Mouse (Mus musculus) stomach, embryonic 16.5 days (tissue): ENCODE data around the gene L3mbtl3. TPM values are rescaled to one million over a fixed set of nuclear protein-coding genes. Genes with fewer than 3 reads are reported as not detected.

Source experiments
- ATAC-seq: fragments of 200-750 bp; cut with Nextera tagmentation; 2 replicates; pipeline ENCODE4 v1.8.0; 2017; ENCODE audit warnings: moderate number of reproducible peaks, moderate TSS enrichment; ENCODE audit not compliant: insufficient read depth, low FRiP score
- H3K27ac ChIP-seq: fragments of 300-500 bp; sonication (generic); 2 replicates; pipeline ENCODE4 v1.5.1; 2014; ENCODE audit warnings: low read length
- H3K27me3 ChIP-seq: fragments of 300-500 bp; sonication (generic); 2 replicates; pipeline ENCODE4 v1.6.1; 2014; ENCODE audit warnings: low read length, control low read depth, mixed read lengths; ENCODE audit not compliant: control insufficient read depth, insufficient read depth
- H3K36me3 ChIP-seq: fragments of 300-500 bp; sonication (generic); 2 replicates; pipeline ENCODE4 v1.6.1; 2014; ENCODE audit warnings: low read length; ENCODE audit not compliant: control insufficient read depth, insufficient read depth
- H3K4me1 ChIP-seq: fragments of 300-500 bp; sonication (generic); 2 replicates; pipeline ENCODE4 v1.6.1; 2014; ENCODE audit warnings: low read length, control low read depth, mixed read lengths; ENCODE audit not compliant: control insufficient read depth, insufficient read depth
- H3K4me2 ChIP-seq: fragments of 300-500 bp; sonication (generic); 2 replicates; pipeline ENCODE4 v1.6.1; 2014; ENCODE audit warnings: low read depth, low read length, mixed read lengths
- H3K4me3 ChIP-seq: fragments of 300-500 bp; sonication (generic); replicated peaks from 2 replicates; pipeline ENCODE4 v1.5.1; 2014; ENCODE audit warnings: mild to moderate bottlenecking, low read length
- H3K9ac ChIP-seq: fragments of 300-500 bp; sonication (generic); 2 replicates; pipeline ENCODE4 v1.6.1; 2014; ENCODE audit warnings: low read length
- H3K9me3 ChIP-seq: fragments of 300-500 bp; sonication (generic); replicated peaks from 2 replicates; pipeline ENCODE4 v1.6.1; 2016; ENCODE audit warnings: low read length, control low read depth; ENCODE audit not compliant: control insufficient read depth
- WGBS: fragments of 180-500 bp; shearing (Covaris S2); extraction: QIAGEN DNeasy Blood & Tissue Kit; methylation state at CpG from one replicate; pipeline ENCODE4 v1.1.7; 2014; 5-methylcytosine and 5-hydroxymethylcytosine counted together
- microRNA-seq: library from miRNA; unstranded; fragments of <30 nt; microRNA quantifications from one replicate; pipeline ENCODE4, GENCODE M21; 2016
- polyA plus RNA-seq: library from polyadenylated mRNA; unstranded; fragments of >200 nt; fragmentation: Nextera tagmentation; extraction: Ambion mirVana; gene quantifications from 2 replicates; pipeline ENCODE4 v1.2.1, GENCODE M21; 2015

L3mbtl3 gene
- polyA plus RNA-seq, 1 experiment from 2014 or later = 11.3 TPM

- no peak overlapping the region for H3K27ac ChIP-seq
- H3K4me3 ChIP-seq = no peak overlapping the region
- ATAC-seq = no peak
- H3K9ac ChIP-seq = no peak overlapping the region
- no peaks in the 10 kb centered on the region for H3K36me3 ChIP-seq
- H3K4me1 ChIP-seq = no peaks in the 10 kb centered on the region
- H3K9me3 ChIP-seq = no peaks in the 10 kb centered on the region
- 78% methylated on average over 3 of the region's 3 CpGs for WGBS
- no peaks in the 10 kb centered on the region for H3K27me3 ChIP-seq
- no peak overlapping the region for H3K4me2 ChIP-seq
Measured at GRCm38 (mm10) chr10:26232071-26232653, 143.6 kb downstream of the L3mbtl3 start.

- Histone ChIP-seq H3K4me3 (no peak within 1 kb of the TSS), H3K4me1 (no peaks in the 10 kb centered on the region), H3K9me3 (no peaks in the 10 kb centered on the region), H3K4me2 (no peak within 1 kb of the TSS), H3K27me3 (no peaks in the 10 kb centered on the region), H3K9ac (no peak within 1 kb of the TSS), H3K27ac (no peak within 1 kb of the TSS), H3K36me3 (no peaks in the 10 kb centered on the region)
- 49% methylated on average over 4 of the region's 4 CpGs for WGBS
- no peak for ATAC-seq
Measured at GRCm38 (mm10) chr10:26229488-26229887, 146.3 kb downstream of the L3mbtl3 start, which contains the start of gene Samd3. TSS of gene Samd3 (plus strand) at chr10:26229707.

- H3K4me1 ChIP-seq = no peaks in the 10 kb centered on the region
- H3K36me3 ChIP-seq = no peaks in the 10 kb centered on the region
- no peak for ATAC-seq
- no peaks in the 10 kb centered on the region for H3K9me3 ChIP-seq
- no peak overlapping the region for H3K27ac ChIP-seq
- no peak overlapping the region for H3K4me2 ChIP-seq
- no peaks in the 10 kb centered on the region for H3K27me3 ChIP-seq
- no peak overlapping the region for H3K4me3 ChIP-seq
- H3K9ac ChIP-seq = no peak overlapping the region
Measured at GRCm38 (mm10) chr10:26228187-26228586, 147.6 kb downstream of the L3mbtl3 start.

GRCm38 (mm10) chr10:26226734-26227133 lies 149.0 kb downstream of the L3mbtl3 start:
- Histone ChIP-seq H3K4me2 (no peak overlapping the region), H3K4me1 (no peaks in the 10 kb centered on the region), H3K27me3 (no peaks in the 10 kb centered on the region), H3K27ac (no peak overlapping the region), H3K9me3 (no peaks in the 10 kb centered on the region), H3K4me3 (no peak overlapping the region), H3K36me3 (no peaks in the 10 kb centered on the region), H3K9ac (no peak overlapping the region)
- no peak for ATAC-seq
- WGBS = 36% methylated on average over 2 of the region's 2 CpGs

- 79% methylated on average over 5 of the region's 5 CpGs for WGBS
- ATAC-seq = no peak
- Histone ChIP-seq H3K9me3 (no peaks in the 10 kb centered on the region), H3K4me3 (no peak overlapping the region), H3K36me3 (no peaks in the 10 kb centered on the region), H3K27ac (no peak overlapping the region), H3K9ac (no peak overlapping the region), H3K4me2 (no peak overlapping the region), H3K4me1 (no peaks in the 10 kb centered on the region), H3K27me3 (no peaks in the 10 kb centered on the region)
Measured at GRCm38 (mm10) chr10:26226241-26226640, 149.5 kb downstream of the L3mbtl3 start.

Small RNAs within 50 kb of the gene (microRNA-seq; reads per million reads assigned to microRNA genes)
- gene Gm27754 = not detected

Other genes with a start within 250 kb of the L3mbtl3 start
- gene Samd3, start 146.3 kb downstream of the L3mbtl3 start, polyA plus RNA-seq = 0.18 and 0.32 TPM in 2 replicates